Mouse (Mus musculus) neural tube, embryonic 14.5 days (tissue): ENCODE data around the gene Tle4. TPM values are rescaled to one million over a fixed set of nuclear protein-coding genes. Genes with fewer than 3 reads are reported as not detected.

ENCODE experiments used
- ATAC-seq: fragments of 200-750 bp; cut with Nextera tagmentation; 2 replicates; pipeline ENCODE4 v1.8.0; 2017; ENCODE audit warnings: low read depth, mild to moderate bottlenecking, moderate TSS enrichment, moderate library complexity
- H3K27ac ChIP-seq: fragments of 300-500 bp; sonication (generic); 2 replicates; pipeline ENCODE4 v1.5.1; 2014; ENCODE audit warnings: low read depth, mild to moderate bottlenecking, control low read depth, low read length, moderate library complexity, mixed read lengths
- H3K27me3 ChIP-seq: fragments of 300-500 bp; sonication (generic); 2 replicates; pipeline ENCODE4 v1.6.1; 2014; ENCODE audit warnings: low read length; ENCODE audit not compliant: control insufficient read depth, insufficient read depth
- H3K36me3 ChIP-seq: fragments of 300-500 bp; sonication (generic); 2 replicates; pipeline ENCODE4 v1.6.1; 2014; ENCODE audit warnings: low read length, mixed read lengths; ENCODE audit not compliant: control insufficient read depth, insufficient read depth
- H3K4me1 ChIP-seq: fragments of 300-500 bp; sonication (generic); 2 replicates; pipeline ENCODE4 v1.6.1; 2014; ENCODE audit warnings: low read length; ENCODE audit not compliant: control insufficient read depth, insufficient read depth
- H3K4me2 ChIP-seq: fragments of 300-500 bp; sonication (generic); 2 replicates; pipeline ENCODE4 v1.6.1; 2014; ENCODE audit warnings: mild to moderate bottlenecking, low read depth, low read length, control low read depth
- H3K4me3 ChIP-seq: fragments of 300-500 bp; sonication (generic); 2 replicates; pipeline ENCODE4 v1.5.1; 2014; ENCODE audit warnings: low read depth, low read length, control low read depth, mixed read lengths
- H3K9ac ChIP-seq: fragments of 300-500 bp; sonication (generic); replicated peaks from 2 replicates; pipeline ENCODE4 v1.6.1; 2014; ENCODE audit warnings: low read depth, mild to moderate bottlenecking, control low read depth, low read length, mixed read lengths
- H3K9me3 ChIP-seq: fragments of 300-500 bp; sonication (generic); 2 replicates; pipeline ENCODE4 v1.6.1; 2016; ENCODE audit warnings: low read length; ENCODE audit not compliant: control insufficient read depth
- WGBS: fragments of 180-500 bp; shearing (Covaris S2); extraction: QIAGEN DNeasy Blood & Tissue Kit; methylation state at CpG from one replicate; pipeline ENCODE4 v1.1.7; 2014; 5-methylcytosine and 5-hydroxymethylcytosine counted together
- polyA plus RNA-seq: library from polyadenylated mRNA; unstranded; fragments of >200 nt; fragmentation: Nextera tagmentation; extraction: Ambion mirVana; gene quantifications from 2 replicates; pipeline ENCODE4 v1.2.1, GENCODE M21; 2014

Tle4 gene
- polyA plus RNA-seq, 1 experiment from 2014 or later, result 27.0 TPM

DNA sequence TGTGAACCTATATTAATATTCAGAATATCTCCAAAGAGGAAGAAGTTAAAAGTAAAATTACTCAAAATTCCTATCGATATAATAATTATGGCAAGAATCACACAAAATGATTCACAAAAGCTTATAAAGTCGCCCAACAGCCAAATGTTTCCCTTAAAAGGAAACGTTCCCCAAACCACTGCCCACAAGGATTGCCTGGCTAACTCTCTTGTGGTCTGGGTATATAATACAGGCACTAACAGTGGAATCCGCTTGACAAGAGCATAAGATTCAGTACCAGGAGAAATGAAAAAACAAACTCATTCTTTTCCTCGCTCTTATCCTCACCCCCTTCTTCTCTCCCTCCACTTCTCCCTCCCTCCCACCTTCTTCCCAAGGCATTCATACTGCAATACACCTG lies 19.2 kb downstream of the Tle4 start:
- Histone ChIP-seq H3K9me3 (no peaks in the 10 kb centered on the region), H3K27me3 (no peaks in the 10 kb centered on the region), H3K4me2 (no peak overlapping the region), H3K36me3 (no peaks in the 10 kb centered on the region; the same call in 1 of the 2 replicates), H3K9ac (no peak overlapping the region), H3K4me3 (no peak overlapping the region), H3K27ac (no peak overlapping the region), H3K4me1 (no peaks in the 10 kb centered on the region)
- no peak for ATAC-seq
- 94% methylated on average over 5 of the region's 5 CpGs for WGBS

DNA sequence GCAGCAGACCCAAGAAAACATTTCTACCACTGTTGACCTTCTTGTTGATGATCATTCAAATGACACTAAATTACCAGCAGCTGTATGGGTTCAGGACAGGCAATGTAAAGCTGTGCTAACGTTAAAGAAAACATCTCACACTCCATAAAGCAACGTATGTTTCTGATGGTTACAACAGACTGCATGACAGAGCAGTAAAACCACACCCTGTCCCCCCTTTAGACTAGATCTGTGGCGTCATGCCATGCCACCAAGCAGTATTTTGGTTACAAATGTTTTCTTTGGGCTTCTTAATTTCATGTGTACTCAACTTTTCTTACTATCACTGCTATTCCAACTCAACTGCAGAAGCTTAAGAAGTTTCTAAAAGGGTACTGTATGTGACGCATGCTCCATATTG lies 19.8 kb downstream of the Tle4 start:
- H3K9me3 ChIP-seq, result no peaks in the 10 kb centered on the region
- H3K9ac ChIP-seq, result no peak overlapping the region
- no peaks in the 10 kb centered on the region for H3K27me3 ChIP-seq
- WGBS, result 73% methylated on average over 4 of the region's 4 CpGs
- no peak overlapping the region for H3K27ac ChIP-seq
- ATAC-seq, result no peak
- H3K4me3 ChIP-seq, result no peak overlapping the region
- H3K36me3 ChIP-seq, result no peaks in the 10 kb centered on the region; the same call in 1 of the 2 replicates
- H3K4me1 ChIP-seq, result no peaks in the 10 kb centered on the region
- no peak overlapping the region for H3K4me2 ChIP-seq

DNA sequence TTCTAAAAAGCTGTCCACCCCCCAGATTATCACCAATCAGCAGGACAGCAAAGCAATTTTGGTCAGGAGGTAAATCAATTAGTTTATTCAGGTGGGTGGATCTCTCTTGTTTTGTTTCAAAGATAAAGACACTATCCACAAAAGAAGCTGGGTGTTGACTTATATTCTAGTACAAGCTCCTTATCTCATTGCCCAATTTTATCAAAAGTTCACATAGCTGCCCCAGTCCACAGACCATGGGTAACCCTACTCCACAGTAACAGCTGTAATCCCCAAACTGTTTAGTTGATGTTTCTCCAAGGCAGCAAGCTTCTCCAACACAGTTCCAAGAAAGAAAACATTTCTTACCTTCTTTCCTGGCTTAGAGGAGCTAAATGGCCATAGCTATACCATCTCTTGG lies 21.5 kb downstream of the Tle4 start:
- no peak overlapping the region for H3K4me3 ChIP-seq
- H3K36me3 ChIP-seq, result no peaks in the 10 kb centered on the region; the same call in 1 of the 2 replicates
- no peak overlapping the region for H3K4me2 ChIP-seq
- no peaks in the 10 kb centered on the region for H3K27me3 ChIP-seq
- ATAC-seq, result no peak
- H3K27ac ChIP-seq, result no peak overlapping the region
- no peaks in the 10 kb centered on the region for H3K4me1 ChIP-seq
- no peaks in the 10 kb centered on the region for H3K9me3 ChIP-seq
- no peak overlapping the region for H3K9ac ChIP-seq

DNA sequence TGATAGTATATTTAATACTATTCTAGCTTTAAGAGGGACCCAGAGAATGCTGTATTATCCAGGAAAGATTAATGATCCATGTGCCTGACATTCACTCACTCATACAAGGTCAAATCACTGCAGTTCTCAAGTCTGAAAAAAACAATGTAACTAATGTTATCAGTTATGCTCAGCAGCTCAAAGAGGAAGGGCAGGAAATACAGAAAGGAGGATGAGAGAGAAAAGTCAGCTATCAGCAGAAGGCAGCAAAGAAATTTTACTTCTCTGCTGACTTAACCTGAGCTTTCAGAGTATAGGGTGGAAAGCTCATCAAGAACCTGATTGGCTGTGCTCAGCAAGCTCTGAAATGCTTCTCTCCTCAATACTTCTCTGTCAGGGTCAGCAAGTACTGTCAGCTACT lies 29.0 kb downstream of the Tle4 start:
- no peak overlapping the region for H3K27ac ChIP-seq
- ATAC-seq, result no peak
- no peaks in the 10 kb centered on the region for H3K9me3 ChIP-seq
- H3K4me2 ChIP-seq, result no peak overlapping the region
- H3K9ac ChIP-seq, result no peak overlapping the region
- H3K4me1 ChIP-seq, result peaks cover 18% of the 10 kb centered on the region
- H3K36me3 ChIP-seq, result no peaks in the 10 kb centered on the region
- no peaks in the 10 kb centered on the region for H3K27me3 ChIP-seq
- no peak overlapping the region for H3K4me3 ChIP-seq

DNA sequence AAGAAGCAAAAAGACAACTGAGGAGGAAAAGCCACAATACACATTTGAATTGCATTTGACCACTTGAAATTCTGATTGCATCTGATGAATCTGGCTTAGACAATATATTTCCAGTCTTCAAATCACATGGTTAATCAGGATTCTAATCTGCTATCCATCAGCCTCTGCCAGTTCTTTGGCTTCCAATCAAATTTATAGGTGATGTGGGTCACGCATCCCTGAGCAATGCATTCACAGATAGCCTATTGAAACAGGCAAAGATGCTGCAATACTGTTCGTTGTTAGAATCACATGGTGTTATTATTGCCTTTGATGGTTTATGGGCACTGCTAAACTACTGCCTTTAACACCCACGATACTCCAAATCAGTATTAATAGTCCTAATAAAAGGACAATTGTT lies 30.8 kb downstream of the Tle4 start:
- Histone ChIP-seq H3K4me1 (peaks cover 18% of the 10 kb centered on the region), H3K4me2 (no peak overlapping the region), H3K27me3 (no peaks in the 10 kb centered on the region), H3K9me3 (no peaks in the 10 kb centered on the region), H3K27ac (no peak overlapping the region), H3K4me3 (no peak overlapping the region), H3K36me3 (no peaks in the 10 kb centered on the region), H3K9ac (no peak overlapping the region)
- WGBS, result 13% methylated on average over 3 of the region's 3 CpGs
- peak; percentile 66; the same call in 1 of the 2 replicates for ATAC-seq

DNA sequence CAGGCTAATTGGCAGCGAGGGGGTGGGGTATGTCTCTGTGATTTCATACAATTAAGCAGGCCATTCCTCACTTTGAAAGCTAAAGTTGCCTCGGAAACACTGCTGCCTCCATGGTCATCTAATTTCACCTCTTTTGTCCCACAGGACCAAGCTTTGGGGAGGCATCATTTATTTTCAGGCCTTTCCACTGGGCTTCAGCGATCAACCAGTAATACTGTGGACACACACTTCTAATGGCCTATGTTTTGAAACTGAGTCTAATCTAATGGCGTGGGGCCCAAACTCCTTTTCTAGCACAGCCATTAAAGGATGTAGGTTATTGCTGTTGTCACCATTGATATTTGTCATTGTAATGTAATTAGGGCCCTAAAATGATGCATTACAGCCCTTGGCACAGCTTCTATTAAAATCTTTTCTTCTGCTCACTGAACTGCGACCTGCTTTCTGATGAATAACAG lies 31.3 kb downstream of the Tle4 start:
- Histone ChIP-seq H3K4me1 (peaks cover 18% of the 10 kb centered on the region), H3K36me3 (no peaks in the 10 kb centered on the region), H3K4me2 (no peak overlapping the region), H3K9ac (no peak overlapping the region), H3K9me3 (no peaks in the 10 kb centered on the region), H3K4me3 (no peak overlapping the region), H3K27ac (0 out of 2 replicates have a peak overlapping the region, but pooled peaks have one; percentile 8), H3K27me3 (no peaks in the 10 kb centered on the region)
- WGBS, result 12% methylated on average over 5 of the region's 5 CpGs
- ATAC-seq, result peak; percentile 73

DNA sequence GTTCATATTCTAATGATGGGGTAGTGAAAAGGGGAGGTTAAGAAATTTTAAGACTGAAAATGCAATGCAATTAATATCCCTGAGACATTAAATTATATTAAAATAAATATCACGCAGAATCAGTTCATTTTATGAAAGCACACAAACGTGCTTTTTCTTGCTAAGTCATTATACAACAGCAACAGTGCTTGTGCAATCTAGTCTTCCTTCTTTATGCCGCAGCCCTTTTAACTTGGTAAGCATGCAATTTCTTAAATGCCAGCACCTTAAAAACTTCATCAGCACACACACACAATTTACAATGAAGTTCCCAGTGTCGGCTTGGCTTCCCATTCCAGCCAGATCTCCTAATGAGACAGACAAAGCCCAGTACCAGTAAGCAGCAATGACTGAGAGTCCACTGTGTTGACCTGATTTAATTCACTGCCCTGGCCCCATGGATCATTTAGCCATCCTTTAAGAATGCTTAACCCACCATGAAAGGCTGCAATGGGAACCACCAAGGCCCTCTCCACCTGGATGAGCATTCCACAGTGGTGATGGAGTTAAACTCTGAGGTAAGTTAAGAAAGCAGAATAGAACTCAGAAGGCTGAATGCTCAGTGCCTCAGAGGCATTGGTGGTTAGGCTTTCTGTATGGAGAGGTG lies 32.3 kb downstream of the Tle4 start:
- no peak overlapping the region for H3K27ac ChIP-seq
- ATAC-seq, result peak; percentile 25; the same call in 1 of the 2 replicates

DNA sequence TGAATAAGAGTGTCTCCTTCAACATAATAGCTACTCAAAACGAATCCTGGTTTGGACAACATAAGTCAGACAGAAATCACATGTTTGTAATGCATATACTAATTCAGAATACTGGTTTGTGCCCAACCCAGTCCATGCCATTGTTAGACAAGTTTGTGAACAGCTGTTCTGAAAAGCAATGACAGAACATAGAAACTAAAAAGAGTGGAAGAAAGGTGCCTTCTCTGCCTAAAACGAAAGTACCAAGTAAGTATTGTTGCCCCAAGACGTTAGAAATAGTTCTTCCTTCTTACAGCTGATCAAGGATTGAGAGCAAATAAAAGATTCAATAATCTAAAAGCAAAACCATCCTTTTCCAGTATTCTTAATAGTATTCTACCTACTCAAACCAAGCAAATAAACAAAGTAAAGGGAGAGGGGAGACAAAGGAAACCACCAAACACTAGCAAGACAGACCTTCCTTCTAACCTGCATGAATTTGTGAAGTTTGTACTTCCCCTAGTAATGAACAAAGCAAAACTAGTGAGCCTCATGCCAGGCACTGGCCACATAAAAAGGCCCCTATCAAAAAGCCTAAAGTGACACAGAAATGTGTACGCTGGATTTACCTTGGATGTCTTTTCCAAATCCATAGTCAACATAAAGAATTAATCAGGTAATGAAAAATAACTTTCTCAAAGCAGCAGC lies 34.4 kb downstream of the Tle4 start:
- peaks cover 18% of the 10 kb centered on the region for H3K4me1 ChIP-seq
- no peaks in the 10 kb centered on the region for H3K36me3 ChIP-seq
- WGBS, result 89% methylated on average over 4 of the region's 4 CpGs
- no peak overlapping the region for H3K27ac ChIP-seq
- ATAC-seq, result no peak
- no peaks in the 10 kb centered on the region for H3K9me3 ChIP-seq
- H3K4me2 ChIP-seq, result no peak overlapping the region
- H3K9ac ChIP-seq, result no peak overlapping the region
- no peaks in the 10 kb centered on the region for H3K27me3 ChIP-seq
- H3K4me3 ChIP-seq, result no peak overlapping the region

More for the DNA sequence above, 32.3 kb downstream of the Tle4 start:
- Histone ChIP-seq H3K36me3 (no peaks in the 10 kb centered on the region), H3K4me1 (peaks cover 18% of the 10 kb centered on the region), H3K4me3 (no peak overlapping the region), H3K4me2 (no peak overlapping the region), H3K9me3 (no peaks in the 10 kb centered on the region), H3K27me3 (no peaks in the 10 kb centered on the region), H3K9ac (no peak overlapping the region)
- 27% methylated on average over 4 of the region's 4 CpGs for WGBS

DNA sequence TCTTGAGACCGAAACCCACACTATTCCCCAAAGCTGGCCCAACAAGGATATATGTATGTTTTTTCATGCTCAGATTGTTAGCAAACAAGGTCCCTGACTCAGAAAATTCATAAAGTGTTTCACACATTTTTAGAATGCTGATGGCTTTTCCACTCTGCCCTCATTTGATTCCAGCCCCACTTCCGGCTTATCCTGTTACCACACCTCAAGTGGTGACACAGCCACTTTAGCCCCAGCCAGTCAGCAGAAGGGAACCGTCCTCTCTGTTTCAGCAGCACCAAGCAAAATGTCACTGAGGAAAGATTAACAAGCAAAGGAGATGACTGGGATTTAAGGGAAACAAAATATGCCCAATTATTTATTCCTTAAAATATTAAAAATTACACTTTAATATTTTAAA lies 50.0 kb downstream of the Tle4 start:
- 88% methylated on average over 3 of the region's 3 CpGs for WGBS
- Histone ChIP-seq H3K27me3 (no peaks in the 10 kb centered on the region), H3K4me1 (no peaks in the 10 kb centered on the region), H3K36me3 (no peaks in the 10 kb centered on the region), H3K4me3 (no peak overlapping the region), H3K9me3 (no peaks in the 10 kb centered on the region), H3K27ac (no peak overlapping the region), H3K4me2 (no peak overlapping the region), H3K9ac (no peak overlapping the region)
- ATAC-seq, result no peak
